Mouse (Mus musculus): Measurements from ENCODE around the gene Abi3.

Gene Abi3

GRCm38 (mm10) chr11:95838999-95839868 lies 3.0 kb downstream of the Abi3 start:
- no peak for DNase-seq (ENCODE audit: low spot score)

- no peak for DNase-seq (ENCODE audit: low spot score)
These were observed 3.7 kb downstream of the Abi3 start for GRCm38 (mm10) chr11:95838598-95838997.

GRCm38 (mm10) chr11:95837059-95837458 lies 5.2 kb downstream of the Abi3 start, which contains the start of gene Gngt2:
TSS of gene Gngt2 (plus strand) at chr11:95837216.
- no peak for DNase-seq (ENCODE audit: low spot score)

- DNase-seq (ENCODE audit: low spot score), result no peak
These were observed 5.8 kb downstream of the Abi3 start for GRCm38 (mm10) chr11:95836433-95836832.

GRCm38 (mm10) chr11:95835832-95836231 lies 6.4 kb downstream of the Abi3 start:
- no peak for DNase-seq (ENCODE audit: low spot score)

- DNase-seq (ENCODE audit: low spot score), result no peak
These were observed 7.2 kb downstream of the Abi3 start for GRCm38 (mm10) chr11:95834742-95835710.

GRCm38 (mm10) chr11:95834143-95834667 lies 8.1 kb downstream of the Abi3 start:
- DNase-seq (ENCODE audit: low spot score), result no peak

- DNase-seq (ENCODE audit: low spot score), result no peak
These were observed 8.6 kb downstream of the Abi3 start for GRCm38 (mm10) chr11:95833631-95834142.

GRCm38 (mm10) chr11:95833006-95833570 lies 9.2 kb downstream of the Abi3 start:
- no peak for DNase-seq (ENCODE audit: low spot score)

- no peak for DNase-seq (ENCODE audit: low spot score)
These were observed 9.9 kb downstream of the Abi3 start for GRCm38 (mm10) chr11:95832129-95833005.

GRCm38 (mm10) chr11:95831641-95832040 lies 10.6 kb downstream of the Abi3 start:
- DNase-seq (ENCODE audit: low spot score), result no peak

GRCm38 (mm10) chr11:95831276-95831619 lies 11.0 kb downstream of the Abi3 start:
- no peak for DNase-seq (ENCODE audit: low spot score)

GRCm38 (mm10) chr11:95830411-95831275 lies 11.6 kb downstream of the Abi3 start:
- DNase-seq (ENCODE audit: low spot score), result no peak

GRCm38 (mm10) chr11:95829526-95830050 lies 12.7 kb downstream of the Abi3 start:
- DNase-seq (ENCODE audit: low spot score), result no peak

GRCm38 (mm10) chr11:95828181-95828964 lies 13.9 kb downstream of the Abi3 start:
- no peak for DNase-seq (ENCODE audit: low spot score)

- no peak for DNase-seq (ENCODE audit: low spot score)
These were observed 14.7 kb downstream of the Abi3 start for GRCm38 (mm10) chr11:95827464-95828085.

- no peak for DNase-seq (ENCODE audit: low spot score)
These were observed 15.2 kb downstream of the Abi3 start for GRCm38 (mm10) chr11:95827168-95827447.

- no peak for DNase-seq (ENCODE audit: low spot score)
These were observed 15.7 kb downstream of the Abi3 start for GRCm38 (mm10) chr11:95826317-95827167.
